Mouse (Mus musculus): ENCODE results near the gene Mef2b.

- TF ChIP-seq MYOD1 (IDR thresholded peaks at IDR 0.05; ENCODE audit: control insufficient read depth in 1 of 3, insufficient read length in 2 of 3, low read depth in 2 of 3) (no peak), POLR2A (IDR thresholded peaks at IDR 0.05; ENCODE audit: insufficient read length, low read depth) (no peak), REST (IDR thresholded peaks at IDR 0.05; ENCODE audit: insufficient read depth, insufficient read length) (no peak), TCF12 (IDR thresholded peaks at IDR 0.05; ENCODE audit: insufficient read depth, poor library complexity, severe bottlenecking) (no peak), TCF3 (IDR thresholded peaks at IDR 0.05; ENCODE audit: insufficient read length, low read depth) (no peak), MYOG (IDR thresholded peaks at IDR 0.05; ENCODE audit: control insufficient read depth in 1 of 3, insufficient read depth in 1 of 3, insufficient read length in 2 of 3, low read depth in 2 of 3) (no peak), POLR2AphosphoS2 (IDR thresholded peaks at IDR 0.05; ENCODE audit: insufficient read length, low read depth) (no peak), USF1 (IDR thresholded peaks at IDR 0.05; ENCODE audit: low read depth) (no peak)
These were observed 39.3 kb upstream of the Mef2b start for GRCm38 (mm10) chr8:70100241-70100640.

Data from myocyte (in vitro differentiated cells).